Mouse (Mus musculus) MEL (cell line): ENCODE results near the gene Elp5. TPM values are rescaled to one million over a fixed set of nuclear protein-coding genes. Genes with fewer than 3 reads are reported as not detected.

Experiments
- DNase-seq: peaks from one replicate; pipeline ENCODE4 v3.0.0; 2011; ENCODE audit warnings: low read depth, low spot score
- H3K27ac ChIP-seq: 2 replicates; pipeline ENCODE4 v1.5.1; 2012; ENCODE audit warnings: low read depth, mild to moderate bottlenecking, control low read depth, low read length, moderate library complexity; ENCODE audit not compliant: control insufficient read depth
- H3K27me3 ChIP-seq, 2 experiments: fragments of 150-350 bp in 1 of 2; sonication (generic) in 1 of 2; 2 replicates each; pipeline ENCODE4 v1.6.1; 2012; ENCODE audit warnings: low read length in 2 of 2, mild to moderate bottlenecking in 2 of 2, improper control_type of control experiment in 1 of 2, moderate library complexity in 1 of 2; ENCODE audit not compliant: insufficient read depth in 2 of 2, control insufficient read depth in 1 of 2
- H3K36me3 ChIP-seq, 2 experiments: 2 replicates each; pipeline ENCODE4 v1.6.1; 2012 to 2014; ENCODE audit warnings: low read length in 2 of 2, improper control_type of control experiment in 1 of 2, inconsistent platforms in 1 of 2, mild to moderate bottlenecking in 1 of 2; ENCODE audit not compliant: insufficient read depth in 2 of 2, control insufficient read depth in 1 of 2
- H3K4me1 ChIP-seq, 2 experiments: fragments of 150-350 bp in 1 of 2; sonication (generic) in 1 of 2; 2 replicates each; pipeline ENCODE4 v1.6.1; 2012; ENCODE audit warnings: low read length in 2 of 2, improper control_type of control experiment in 1 of 2, mild to moderate bottlenecking in 1 of 2; ENCODE audit not compliant: insufficient read depth in 2 of 2, control insufficient read depth in 1 of 2
- H3K4me3 ChIP-seq, 2 experiments: fragments of 150-350 bp in 1 of 2; sonication (generic) in 1 of 2; 2 replicates each; pipeline ENCODE4 v1.5.1; 2012; ENCODE audit warnings: low read depth in 2 of 2, low read length in 2 of 2, mild to moderate bottlenecking in 2 of 2, moderate library complexity in 2 of 2, control low read depth in 1 of 2, improper control_type of control experiment in 1 of 2; ENCODE audit not compliant: control insufficient read depth in 1 of 2, insufficient read depth in 1 of 2
- H3K79me2 ChIP-seq: 2 replicates; pipeline ENCODE4 v1.6.1; 2012; ENCODE audit warnings: mild to moderate bottlenecking, low read length, moderate library complexity; ENCODE audit not compliant: control insufficient read depth, poor library complexity, insufficient read depth
- H3K9ac ChIP-seq: 2 replicates; pipeline ENCODE4 v1.6.1; 2012; ENCODE audit warnings: low read depth, mild to moderate bottlenecking, control low read depth, low read length, moderate library complexity; ENCODE audit not compliant: control insufficient read depth, poor library complexity, severe bottlenecking
- H3K9me3 ChIP-seq: fragments of 150-350 bp; sonication (generic); replicated peaks from 2 replicates; pipeline ENCODE4 v1.6.1; 2012; ENCODE audit warnings: mild to moderate bottlenecking, low read length, improper control_type of control experiment, moderate library complexity; ENCODE audit not compliant: insufficient read depth
- CHD2 ChIP-seq: IDR thresholded peaks from 2 replicates; pipeline ENCODE4 v1.6.1; 2011; ENCODE audit warnings: low read length, improper control_type of control experiment
- GABPA ChIP-seq: IDR thresholded peaks from 2 replicates; pipeline ENCODE4 v1.6.1; 2012; ENCODE audit warnings: low read depth, mild to moderate bottlenecking, inconsistent platforms, low read length, improper control_type of control experiment, moderate library complexity
- GATA1 ChIP-seq: IDR thresholded peaks from 2 replicates; pipeline ENCODE4 v1.6.1; 2011; ENCODE audit warnings: low read depth, low read length, improper control_type of control experiment
- HCFC1 ChIP-seq: IDR thresholded peaks from 2 replicates; pipeline ENCODE4 v1.6.1; 2012; ENCODE audit warnings: low read depth, mild to moderate bottlenecking, inconsistent platforms, low read length, improper control_type of control experiment, moderate library complexity
- JUND ChIP-seq: IDR thresholded peaks from 2 replicates; pipeline ENCODE4 v1.6.1; 2011; ENCODE audit warnings: low read depth, mild to moderate bottlenecking, improper control_type of control experiment, low read length
- KAT2A ChIP-seq: conservative IDR thresholded peaks from 2 replicates; pipeline ENCODE4 v1.6.1; 2012; ENCODE audit warnings: low read depth, low read length, improper control_type of control experiment, inconsistent platforms
- MAFK ChIP-seq: IDR thresholded peaks from 2 replicates; pipeline ENCODE4 v1.6.1; 2011; ENCODE audit warnings: low read depth, mild to moderate bottlenecking, low read length, improper control_type of control experiment, borderline replicate concordance
- MAX ChIP-seq: IDR thresholded peaks from 2 replicates; pipeline ENCODE4 v1.6.1; 2011; ENCODE audit warnings: low read length, improper control_type of control experiment
- MXI1 ChIP-seq: IDR thresholded peaks from 2 replicates; pipeline ENCODE4 v1.6.1; 2011; ENCODE audit warnings: mild to moderate bottlenecking, low read depth, low read length, improper control_type of control experiment
- MYB ChIP-seq: IDR thresholded peaks from 2 replicates; pipeline ENCODE4 v1.6.1; 2011; ENCODE audit warnings: mild to moderate bottlenecking, low read depth, low read length, improper control_type of control experiment
- NELFE ChIP-seq: IDR thresholded peaks from 2 replicates; pipeline ENCODE4 v1.6.1; 2011; ENCODE audit warnings: low read depth, low read length, improper control_type of control experiment
- POLR2A ChIP-seq, 2 experiments: IDR thresholded peaks; 2 replicates each; pipeline ENCODE4 v1.6.1; 2011 to 2012; ENCODE audit warnings: low read length in 2 of 2, mild to moderate bottlenecking in 2 of 2, control low read depth in 1 of 2, improper control_type of control experiment in 1 of 2, low read depth in 1 of 2, moderate library complexity in 1 of 2; ENCODE audit not compliant: control insufficient read depth in 1 of 2, insufficient read depth in 1 of 2, poor library complexity in 1 of 2
- POLR2AphosphoS2 ChIP-seq: IDR thresholded peaks from 2 replicates; pipeline ENCODE4 v1.6.1; 2011; ENCODE audit warnings: low read length, improper control_type of control experiment
- POLR2AphosphoS5 ChIP-seq: IDR thresholded peaks from 2 replicates; pipeline ENCODE4 v1.6.1; 2012; ENCODE audit warnings: low read depth, borderline replicate concordance, mild to moderate bottlenecking, inconsistent platforms, low read length, moderate library complexity, mixed read lengths
- RAD21 ChIP-seq: IDR thresholded peaks from 2 replicates; pipeline ENCODE4 v1.6.1; 2011; ENCODE audit warnings: mild to moderate bottlenecking, low read depth, low read length, improper control_type of control experiment
- RCOR1 ChIP-seq: IDR thresholded peaks from 2 replicates; pipeline ENCODE4 v1.6.1; 2012; ENCODE audit warnings: low read depth, mild to moderate bottlenecking, inconsistent platforms, low read length, improper control_type of control experiment
- SMC3 ChIP-seq: IDR thresholded peaks from 2 replicates; pipeline ENCODE4 v1.6.1; 2011; ENCODE audit warnings: low read depth, low read length, improper control_type of control experiment
- TCF12 ChIP-seq: IDR thresholded peaks from 2 replicates; pipeline ENCODE4 v1.6.1; 2014; ENCODE audit warnings: low read depth, mild to moderate bottlenecking, inconsistent platforms, low read length, improper control_type of control experiment, moderate library complexity
- UBTF ChIP-seq: IDR thresholded peaks from 2 replicates; pipeline ENCODE4 v1.6.1; 2012; ENCODE audit warnings: low read depth, mild to moderate bottlenecking, inconsistent platforms, low read length, improper control_type of control experiment, moderate library complexity, borderline replicate concordance; ENCODE audit not compliant: insufficient read depth
- ZMIZ1 ChIP-seq: IDR thresholded peaks from 2 replicates; pipeline ENCODE4 v1.6.1; 2012; ENCODE audit warnings: low read depth, mild to moderate bottlenecking, inconsistent platforms, low read length, improper control_type of control experiment, moderate library complexity
- ZNF384 ChIP-seq: IDR thresholded peaks from 2 replicates; pipeline ENCODE4 v1.6.1; 2012; ENCODE audit warnings: low read depth, mild to moderate bottlenecking, inconsistent platforms, low read length, improper control_type of control experiment
- polyA plus RNA-seq, 2 experiments: library from polyadenylated mRNA; stranded (reverse) in 1 of 2; unstranded in 1 of 2; fragments of >175 nt in 1 of 2; fragments of >200 nt in 1 of 2; gene quantifications; 2 replicates each; pipeline versions ENCODE4 v1.2.1 to v1.2.4; 2012; ENCODE audit warnings: low replicate concordance in 2 of 2, low read depth in 1 of 2; ENCODE audit not compliant: insufficient read length in 2 of 2, insufficient read depth in 1 of 2, missing spikeins in 1 of 2
- total RNA-seq: library from RNA; depleted of rRNA; stranded (reverse); fragments of 300-350 nt; gene quantifications from 2 replicates; pipeline ENCODE4 v1.2.3, GENCODE M21; 2012

Gene Elp5
- total and polyA plus RNA-seq, 3 experiments: 189 to 222 TPM; not detected in 1

GRCm38 (mm10) chr11:69945997-69946891 is 36.1 kb downstream of the Elp5 start:
- H3K9ac ChIP-seq: no peak overlapping the region
- TF ChIP-seq ZMIZ1: no peak
- TF ChIP-seq JUND: no peak
- TF ChIP-seq KAT2A: no peak
- TF ChIP-seq SMC3: no peak
- no peak for TF ChIP-seq POLR2AphosphoS2
- no peak for TF ChIP-seq ZNF384
- no peaks in the 10 kb centered on the region; a peak in 1 of 4 replicates for H3K36me3 ChIP-seq

GRCm38 (mm10) chr11:69945216-69945615 is 37.1 kb downstream of the Elp5 start:
- Histone ChIP-seq H3K36me3 (no peaks in the 10 kb centered on the region; a peak in 1 of 4 replicates), H3K4me1 (peaks cover 0 to 11% of the 10 kb centered on the region in 2 experiments; a peak in 2 of 4 replicates), H3K4me3 (no peak overlapping the region), H3K79me2 (no peaks in the 10 kb centered on the region), H3K9me3 (no peaks in the 10 kb centered on the region), H3K27me3 (peaks cover 8 to 14% of the 10 kb centered on the region in 2 experiments), H3K27ac (no peak overlapping the region), H3K9ac (no peak overlapping the region)
- TF ChIP-seq MAX (no peak), KAT2A (no peak), MAFK (no peak), POLR2AphosphoS5 (no peak), CHD2 (no peak), JUND (no peak), RAD21 (no peak), NELFE (no peak), TCF12 (no peak)
- no peak for DNase-seq

More at GRCm38 (mm10) chr11:69945997-69946891, 36.1 kb downstream of the Elp5 start:
- H3K27ac ChIP-seq: no peak overlapping the region
- no peaks in the 10 kb centered on the region for H3K9me3 ChIP-seq
- DNase-seq: no peak
- H3K79me2 ChIP-seq: no peaks in the 10 kb centered on the region
- H3K4me3 ChIP-seq: no peak overlapping the region
- peaks cover 8 to 14% of the 10 kb centered on the region in 2 experiments for H3K27me3 ChIP-seq
- H3K4me1 ChIP-seq: peaks cover 0 to 11% of the 10 kb centered on the region in 2 experiments; a peak in 2 of 4 replicates

GRCm38 (mm10) chr11:69940962-69941361 is 41.4 kb downstream of the Elp5 start:
- TF ChIP-seq RAD21: no peak
- TF ChIP-seq MXI1: no peak
- no peak for TF ChIP-seq RCOR1
- TF ChIP-seq MYB: no peak
- TF ChIP-seq ZMIZ1: no peak
- no peak for TF ChIP-seq GATA1
- TF ChIP-seq POLR2A (IDR thresholded peaks at IDR 0.05; ENCODE audit: control insufficient read depth in 1 of 2, insufficient read depth in 1 of 2, low read depth in 1 of 2, low read length in 2 of 2, poor library complexity in 1 of 2): no peak
- no peak for TF ChIP-seq MAFK
- TF ChIP-seq HCFC1: no peak
- no peak for TF ChIP-seq UBTF
- TF ChIP-seq GABPA: no peak
- TF ChIP-seq CHD2: no peak
- Histone ChIP-seq H3K9me3 (no peaks in the 10 kb centered on the region), H3K36me3 (no peaks in the 10 kb centered on the region), H3K79me2 (no peaks in the 10 kb centered on the region), H3K9ac (no peak overlapping the region), H3K27ac (no peak overlapping the region), H3K27me3 (peaks cover 10 to 14% of the 10 kb centered on the region in 2 experiments), H3K4me3 (no peak overlapping the region), H3K4me1 (no peaks in the 10 kb centered on the region)
- DNase-seq: no peak
